Mouse (Mus musculus): Measurements from ENCODE around the gene Rcn3.
A peak's percentile ranks its signal among the peaks of the same experiment; 100 is the strongest.
"Not testable (repeated sequence)": the region's sequence is repeated elsewhere in the genome, so short reads cannot be mapped to it uniquely, and the experiment has no call there.

Gene Rcn3

DNA sequence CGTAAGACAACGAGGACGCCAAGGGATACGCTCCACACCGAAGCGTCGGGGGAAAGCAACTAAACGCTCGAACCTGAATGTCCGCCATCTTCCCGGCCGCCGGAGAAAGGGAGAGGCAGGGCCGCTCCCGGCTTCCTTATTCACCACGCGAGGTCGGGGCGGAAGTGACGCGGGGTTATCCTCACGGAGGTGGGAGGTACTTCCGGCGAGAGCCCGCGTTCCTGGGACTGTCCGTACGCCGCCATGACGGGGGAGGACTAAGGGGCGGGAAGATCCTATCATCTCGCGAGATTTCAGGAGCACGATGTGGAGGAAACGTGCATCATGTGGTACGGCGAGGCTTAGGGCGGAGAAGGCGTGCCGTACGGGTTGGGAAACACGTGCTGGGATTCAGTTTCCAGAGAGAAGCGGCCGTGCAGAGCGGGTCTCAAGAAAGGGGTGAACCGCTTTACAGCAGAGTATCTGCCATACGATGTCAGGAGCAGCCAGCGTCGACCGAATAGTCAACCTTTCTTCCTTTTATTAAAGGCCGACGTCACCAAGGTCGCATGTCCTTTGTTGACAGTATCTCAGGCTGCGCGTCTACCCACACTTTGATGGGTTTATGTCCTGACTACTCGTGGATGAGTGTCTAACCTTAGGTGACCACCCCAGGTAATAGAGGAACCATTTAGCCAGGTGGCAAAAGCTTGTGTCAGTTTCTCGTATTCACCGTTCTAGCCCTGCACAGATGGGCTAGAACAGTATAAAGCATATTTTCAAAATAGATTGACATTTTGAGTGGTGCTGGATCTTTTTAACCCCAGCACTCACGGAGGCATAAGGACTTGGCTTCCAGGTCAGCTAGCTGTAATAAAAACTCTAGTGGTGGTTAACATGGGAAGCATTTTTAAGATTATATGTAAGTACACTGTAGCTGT, 32.5 kb upstream of the Rcn3 start, which contains the start of gene Rps11:
Gene Rps11 (minus strand): TSS at position 216 of the 920 bp plus-strand sequence.
- DNase-seq, result peak; percentile 99 to 100

DNA sequence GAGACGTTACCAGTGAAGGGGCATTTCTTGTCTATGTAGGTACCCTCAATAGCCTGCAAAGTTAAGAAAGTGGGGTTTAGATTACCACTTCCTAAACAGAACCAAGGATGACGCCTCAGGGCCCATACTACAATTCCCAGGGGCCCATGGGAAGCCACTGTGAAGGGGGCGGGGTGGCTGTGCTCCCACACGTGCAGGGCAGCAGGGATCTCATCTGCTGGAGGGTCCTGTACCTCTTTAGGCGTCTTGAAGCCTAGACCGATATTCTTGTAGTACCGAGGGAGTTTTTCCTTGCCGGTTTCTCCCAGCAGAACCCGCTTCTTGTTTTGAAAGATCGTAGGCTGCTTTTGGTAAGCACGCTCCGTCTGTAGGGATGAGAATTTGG, 31.2 kb upstream of the Rcn3 start:
- DNase-seq, result peak in 1 of 2 experiments; percentile 46

DNA sequence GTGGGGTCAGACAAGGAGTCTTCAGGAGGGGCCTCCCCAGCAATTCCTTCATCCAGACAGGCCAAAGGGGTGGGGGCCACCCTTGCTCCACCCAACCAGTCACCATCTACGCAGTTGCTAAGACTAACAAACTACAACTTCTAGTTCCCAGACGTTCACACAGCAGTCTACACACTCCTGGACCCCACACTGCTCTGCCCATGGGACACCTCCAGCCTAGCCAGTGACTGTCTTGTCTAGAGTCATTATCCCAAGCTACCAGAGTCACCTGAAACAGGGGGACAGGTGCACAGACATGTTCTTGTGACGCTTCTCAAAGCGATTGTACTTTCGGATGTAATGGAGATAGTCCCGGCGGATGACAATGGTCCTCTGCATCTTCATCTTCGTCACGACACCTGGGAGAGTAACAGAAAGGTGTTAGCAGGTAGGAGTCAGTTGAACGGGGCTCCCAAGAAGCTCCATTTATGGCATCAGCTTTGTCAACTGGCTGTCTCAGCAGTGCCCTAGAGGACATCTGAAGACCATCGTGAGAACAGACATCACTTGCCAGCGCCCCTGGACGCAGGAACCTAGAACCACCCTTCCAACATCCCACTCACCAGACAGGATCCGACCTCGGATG, 30.7 kb upstream of the Rcn3 start:
- no peak for DNase-seq

DNA sequence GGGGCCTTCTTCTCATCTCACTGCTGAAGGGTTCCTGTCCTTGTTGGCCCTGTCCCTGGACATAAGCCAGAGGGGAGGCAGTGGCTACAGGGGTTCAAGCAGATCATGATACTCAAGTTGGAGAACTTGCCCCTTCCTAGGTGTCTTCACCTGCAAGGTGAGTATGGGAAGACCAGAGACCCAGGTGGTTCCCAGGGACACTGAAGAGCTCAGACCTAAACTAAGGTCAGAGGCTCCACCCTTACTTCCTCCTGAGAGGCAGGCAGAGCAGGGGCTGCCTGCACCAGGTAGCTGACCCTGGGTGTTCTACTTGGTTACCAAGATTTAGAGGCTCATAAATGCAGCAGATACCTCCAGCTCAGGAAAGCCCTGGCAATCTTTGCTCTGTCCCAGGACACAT, 29.9 kb upstream of the Rcn3 start:
- DNase-seq, result no peak

DNA sequence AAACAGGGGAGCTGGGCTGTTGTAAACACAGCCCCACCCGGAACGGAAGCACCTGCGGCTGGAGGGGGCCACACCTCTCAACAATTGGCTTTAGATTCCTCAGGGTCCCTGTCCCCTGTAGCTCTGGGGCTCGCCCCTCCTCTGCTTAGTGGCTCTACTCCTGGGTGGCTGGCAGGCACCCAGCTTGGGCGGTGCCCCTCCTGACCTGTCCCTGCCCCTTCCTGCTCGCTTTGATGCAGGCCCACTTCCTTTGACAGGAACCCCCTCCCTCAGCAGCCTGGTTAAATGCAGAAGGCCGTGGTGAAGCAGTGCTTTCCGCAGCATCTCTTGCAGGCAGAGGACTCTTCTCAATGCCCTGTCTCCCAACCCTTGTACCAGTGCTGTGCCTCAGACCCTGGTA, 29.4 kb upstream of the Rcn3 start:
- DNase-seq, result peak; percentile 70 to 87

DNA sequence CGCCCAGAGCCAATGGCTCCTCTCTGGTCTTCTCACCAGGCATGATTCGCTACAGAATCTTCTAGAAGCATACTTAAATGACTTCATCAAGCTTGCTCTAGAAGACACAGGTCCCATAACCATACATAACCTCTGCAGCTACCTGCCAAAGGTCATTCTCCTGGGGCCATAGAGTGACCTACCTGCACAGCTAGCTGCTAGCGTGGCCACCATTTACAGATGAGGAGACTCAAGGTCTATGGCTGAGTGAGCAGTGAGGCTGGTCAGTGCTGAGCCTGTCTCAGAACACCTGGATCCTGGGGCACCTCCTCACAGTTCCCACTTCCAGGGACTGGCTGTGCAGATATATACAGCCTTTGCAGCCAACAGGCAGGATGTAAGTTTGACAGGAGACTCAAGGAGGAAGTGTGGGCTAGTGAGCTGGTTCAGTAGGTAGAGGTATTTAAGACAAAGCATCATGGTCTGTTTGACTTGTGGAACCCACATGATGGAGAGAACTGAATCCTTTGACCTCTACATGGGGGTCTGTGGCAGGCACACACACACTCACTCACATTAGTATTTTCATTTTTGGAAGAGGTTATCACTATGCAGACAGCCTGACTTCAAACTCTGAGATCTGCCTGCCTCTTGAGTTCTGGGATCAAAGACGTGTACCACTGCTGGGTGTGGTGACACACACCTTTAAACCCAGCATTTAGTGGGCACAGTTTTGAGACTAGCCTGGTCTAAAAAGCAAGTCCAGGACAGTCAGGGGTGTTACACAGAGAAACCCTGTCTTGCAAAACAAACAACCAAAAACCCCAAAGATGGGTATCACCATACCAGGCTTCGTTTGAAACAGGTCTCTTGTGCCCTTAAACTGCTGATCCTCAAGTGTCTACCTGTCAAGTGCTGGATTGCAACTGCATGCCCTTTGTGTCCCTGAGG, 28.0 kb upstream of the Rcn3 start:
- no peak for DNase-seq

DNA sequence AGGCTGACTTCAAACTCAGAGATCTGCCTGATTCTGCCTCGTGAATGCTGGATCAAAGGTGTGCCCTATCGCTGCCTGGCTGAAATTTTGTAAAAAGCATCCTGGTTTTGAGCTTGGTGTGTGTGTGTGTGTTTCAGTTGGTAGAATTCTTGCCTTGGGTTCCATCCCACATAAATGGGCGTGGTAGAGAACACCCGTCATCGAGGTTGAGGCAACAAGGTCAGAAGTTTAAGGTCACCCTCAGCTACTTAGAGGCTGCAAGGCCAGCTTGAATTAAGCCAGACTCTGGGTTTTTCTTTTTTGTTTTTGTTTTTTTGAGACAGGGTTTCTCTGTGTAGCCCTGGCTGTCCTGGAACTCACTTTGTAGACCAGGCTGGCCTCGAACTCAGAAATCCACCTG, 26.3 kb upstream of the Rcn3 start:
- DNase-seq, result no peak

DNA sequence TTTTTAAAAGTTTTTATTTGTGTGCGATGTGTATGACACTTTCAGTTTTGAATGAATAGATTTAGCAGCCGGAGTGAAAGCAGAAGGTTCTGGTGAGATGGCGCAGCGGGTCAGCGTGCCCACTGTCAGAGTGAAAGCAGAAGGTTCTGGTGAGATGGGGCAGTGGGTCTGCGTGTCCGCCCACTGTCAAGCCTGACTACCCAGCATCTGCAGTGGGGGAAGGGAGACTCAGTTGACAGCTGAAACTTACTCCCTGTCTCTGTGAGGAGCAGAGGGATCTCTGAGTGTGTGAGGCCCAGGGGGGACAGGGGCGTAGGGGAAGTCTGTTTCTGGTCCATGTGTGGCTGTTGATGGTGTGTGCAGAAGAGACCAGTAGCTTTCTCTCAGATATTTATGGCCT, 25.5 kb upstream of the Rcn3 start:
- DNase-seq, result no peak

DNA sequence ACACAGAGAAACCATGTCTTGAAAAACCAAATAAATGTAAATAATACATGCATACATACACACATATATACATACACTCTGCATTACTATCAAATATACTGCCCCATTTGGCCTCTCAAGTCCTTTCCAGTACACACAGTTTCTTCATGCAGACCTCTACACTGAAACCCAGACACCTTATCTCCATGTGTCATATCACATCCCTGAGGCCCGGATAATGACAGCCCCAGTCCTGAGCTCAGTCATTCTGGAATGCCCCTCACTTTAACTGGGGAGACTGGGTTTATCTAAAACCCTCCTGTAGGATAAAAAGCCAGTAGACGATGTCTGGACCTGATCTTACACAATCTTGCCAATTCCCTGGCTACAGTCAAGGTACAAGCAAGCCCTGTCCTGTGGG, 21.5 kb upstream of the Rcn3 start:
- no peak for DNase-seq

DNA sequence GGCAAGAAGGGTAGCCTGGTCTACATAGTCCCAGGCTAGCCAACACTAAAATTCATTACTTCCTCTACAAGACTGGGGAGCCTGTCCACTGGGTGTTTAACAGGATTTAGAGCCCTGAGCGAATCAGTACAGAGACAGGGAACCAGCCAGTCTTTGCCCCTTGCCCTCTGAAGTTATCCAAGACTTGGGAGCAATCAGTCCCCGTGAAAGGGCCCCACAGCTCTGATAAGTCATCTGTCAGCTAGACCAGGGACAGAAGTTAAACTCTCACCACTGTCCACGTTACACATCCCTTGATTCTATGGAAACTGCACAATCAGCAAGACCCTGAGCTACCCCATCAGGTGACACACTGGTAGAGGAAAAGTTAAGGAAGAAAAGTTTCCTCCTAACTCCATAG, 20.5 kb upstream of the Rcn3 start:
- DNase-seq, result no peak

DNA sequence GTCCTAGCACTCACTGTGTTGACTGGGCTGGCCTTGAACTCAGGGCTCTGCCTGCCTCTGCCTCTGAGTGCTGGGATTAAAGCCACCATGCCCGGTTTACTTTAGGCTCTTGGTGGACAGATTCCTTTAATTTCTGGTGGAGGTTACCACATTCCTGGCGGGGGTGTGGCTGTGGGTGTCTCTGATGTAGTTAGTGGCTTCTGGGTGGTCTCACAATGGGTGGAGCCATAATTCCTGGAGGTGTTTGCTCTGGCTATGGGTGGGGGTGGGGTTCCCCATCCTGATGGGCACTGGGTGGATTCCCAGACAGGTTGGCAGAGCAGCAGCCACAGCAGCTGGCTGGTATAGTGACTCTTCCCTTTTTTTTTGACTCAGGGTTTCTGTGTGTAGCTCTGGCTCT, 19.9 kb upstream of the Rcn3 start:
- DNase-seq, result peak in 1 of 2 experiments; percentile 26

DNA sequence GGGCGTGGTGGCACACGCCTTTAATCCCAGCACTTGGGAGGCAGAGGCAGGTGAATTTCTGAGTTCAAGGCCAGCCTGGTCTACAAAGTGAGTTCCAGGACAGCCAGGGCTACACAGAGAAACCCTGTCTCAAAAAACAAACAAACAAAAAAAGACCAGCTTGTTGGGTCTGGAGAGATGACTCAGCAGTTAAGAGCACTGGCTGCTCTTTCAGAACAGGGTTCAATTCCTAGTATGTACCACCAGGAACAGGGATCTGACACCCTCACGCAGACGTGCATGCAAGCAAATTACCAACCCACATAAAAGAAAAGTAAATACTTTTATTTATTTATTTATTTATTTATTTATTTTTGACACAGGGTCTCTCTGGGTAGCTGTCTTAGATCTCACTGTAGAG, 18.1 kb upstream of the Rcn3 start:
- DNase-seq, result not testable (repeated sequence)

DNA sequence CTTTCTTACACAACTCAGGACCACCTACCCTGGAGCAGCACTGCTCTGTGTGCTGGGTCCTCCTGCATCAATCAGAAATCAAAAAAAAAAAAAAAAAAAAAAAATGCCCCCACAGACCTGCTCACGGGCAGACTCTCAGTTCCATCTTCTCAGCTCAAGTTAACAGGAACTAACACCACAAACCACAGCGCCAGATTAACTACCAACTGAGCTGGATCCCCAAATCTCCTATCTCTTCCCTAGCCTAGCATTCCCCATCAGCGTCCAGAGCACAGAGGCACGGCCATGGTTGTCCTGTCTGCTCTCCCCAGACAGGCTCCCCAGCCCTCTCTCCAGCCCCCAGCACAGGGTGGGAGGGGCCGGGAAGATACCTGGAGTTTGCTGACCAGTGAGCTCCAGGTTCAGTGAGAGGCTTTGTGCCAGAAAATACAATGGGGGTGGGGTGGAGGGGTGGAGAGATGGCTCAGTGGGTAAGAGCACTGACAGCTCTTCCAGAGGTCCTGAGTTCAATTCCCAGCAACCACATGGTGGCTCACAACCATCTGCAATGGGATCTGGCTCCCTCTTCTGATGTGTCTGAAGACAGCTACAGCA, 15.1 kb upstream of the Rcn3 start:
- DNase-seq, result no peak

DNA sequence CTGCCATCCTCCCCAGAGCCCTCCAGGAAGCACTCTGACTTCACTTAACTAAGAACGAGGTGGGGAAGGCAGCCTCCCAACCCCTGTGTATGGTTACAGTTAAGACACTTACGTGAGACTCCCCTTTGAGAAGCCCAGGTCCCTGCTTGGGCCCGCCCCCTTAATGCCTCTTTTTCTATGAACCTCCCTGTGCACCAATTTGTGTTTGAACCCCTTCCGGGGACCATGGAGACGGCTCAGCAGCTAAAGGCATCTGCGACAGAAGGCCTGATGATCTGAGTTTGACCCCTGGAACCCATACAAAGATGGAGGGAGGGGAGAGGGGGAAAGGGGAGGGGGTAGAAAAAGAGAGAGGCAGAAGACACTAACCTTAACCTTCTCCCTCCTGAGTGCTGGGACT, 14.4 kb upstream of the Rcn3 start:
- no peak for DNase-seq

DNA sequence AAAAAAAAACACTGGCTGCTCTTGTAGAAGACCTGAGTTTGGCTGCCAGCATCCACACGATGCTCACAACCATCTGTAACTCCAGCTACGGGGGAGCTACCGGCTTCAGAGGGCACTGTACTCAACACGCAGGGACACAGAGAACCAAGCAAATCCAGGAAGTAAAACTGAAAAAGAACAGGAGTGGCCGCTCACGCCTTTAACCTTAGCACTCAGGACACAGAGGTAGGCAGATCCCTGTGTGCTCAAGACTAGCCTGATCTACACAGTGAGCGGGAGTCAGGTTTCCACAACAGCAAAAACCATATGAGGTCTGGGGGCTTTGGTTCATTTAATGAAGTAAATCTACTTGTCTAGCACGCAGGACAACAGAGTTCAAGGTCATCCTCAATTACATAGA, 13.5 kb upstream of the Rcn3 start:
- DNase-seq, result no peak

DNA sequence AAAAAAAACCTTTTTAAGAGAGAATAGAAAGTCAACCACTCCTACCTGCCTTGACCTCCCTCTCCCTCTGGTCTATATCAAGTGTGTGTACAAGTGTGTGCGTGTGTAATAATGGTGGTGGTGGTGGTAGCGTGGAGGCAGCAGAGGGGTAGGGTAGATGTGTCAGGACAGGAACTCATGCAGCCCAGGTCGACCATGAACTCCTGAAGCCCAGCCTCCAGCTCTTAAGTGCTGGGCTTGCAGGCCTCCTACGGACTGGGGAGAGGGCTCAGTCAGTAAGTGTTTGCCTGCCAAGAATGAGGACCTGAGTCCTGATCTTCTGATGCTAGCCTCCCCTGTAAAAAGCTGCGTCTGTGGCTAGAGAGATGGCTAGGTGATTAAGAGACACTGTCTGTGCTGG, 12.9 kb upstream of the Rcn3 start:
- DNase-seq, result no peak

DNA sequence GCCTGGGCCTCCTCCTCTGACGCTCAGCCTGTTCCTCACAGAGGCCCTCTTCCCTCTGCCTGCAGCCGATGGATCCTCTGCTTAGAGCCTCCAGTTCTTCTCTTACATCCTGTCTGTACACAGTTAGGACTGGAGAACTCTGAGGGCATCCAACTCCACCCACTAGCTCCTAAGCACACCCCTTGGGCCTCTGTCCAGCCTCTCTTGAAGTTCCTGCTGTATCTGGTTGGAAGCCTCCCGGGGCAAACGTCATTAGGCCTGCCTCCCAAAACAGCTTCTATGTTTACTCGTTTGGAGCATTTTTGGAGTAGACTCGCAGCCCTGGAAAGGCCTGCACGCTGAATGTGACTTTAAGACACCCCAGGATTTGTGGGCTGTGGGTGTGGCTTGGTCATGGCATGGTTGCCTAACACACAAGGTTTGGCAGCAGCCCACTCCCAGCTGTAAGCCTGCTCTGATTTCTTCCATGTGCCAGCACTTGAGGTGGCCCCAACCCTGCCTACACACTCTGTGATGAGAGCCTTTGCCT, 11.7 kb upstream of the Rcn3 start, which contains the start of gene Fcgrt:
Gene Fcgrt (minus strand): TSS at position 200 of the 529 bp plus-strand sequence.
- peak; percentile 96 to 98 for DNase-seq

DNA sequence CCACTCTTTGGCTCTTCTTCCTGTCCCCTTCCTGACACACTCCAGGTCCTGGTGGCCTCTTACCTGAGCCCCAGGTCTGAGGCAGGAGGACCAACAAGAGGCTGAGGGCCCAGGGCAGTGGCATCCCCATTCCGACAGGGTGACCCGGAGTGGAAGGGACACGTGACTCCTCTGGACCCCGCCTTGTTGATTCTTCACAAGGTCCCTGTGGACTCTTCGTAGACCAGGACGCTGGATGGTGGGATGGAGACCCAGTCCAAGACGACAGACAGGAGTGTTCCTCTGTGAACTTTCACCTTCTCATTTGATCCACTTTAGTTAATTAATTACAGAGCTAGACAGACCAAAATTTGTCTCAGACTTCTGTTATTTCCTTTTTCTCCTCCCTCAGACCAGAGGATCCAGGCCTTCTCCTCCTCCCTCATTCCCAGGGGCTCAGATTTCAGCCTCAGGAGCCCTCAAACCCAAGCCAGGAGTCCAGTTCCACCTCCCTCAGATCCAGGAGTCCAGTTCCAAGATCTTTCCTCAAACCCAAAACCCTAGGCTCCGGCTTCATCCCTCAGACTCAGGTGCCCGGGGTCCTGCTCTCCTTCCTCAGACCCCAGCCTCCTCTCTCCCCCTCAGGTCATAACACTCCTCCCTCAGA, 11.0 kb upstream of the Rcn3 start:
- peak; percentile 56 to 83 for DNase-seq

DNA sequence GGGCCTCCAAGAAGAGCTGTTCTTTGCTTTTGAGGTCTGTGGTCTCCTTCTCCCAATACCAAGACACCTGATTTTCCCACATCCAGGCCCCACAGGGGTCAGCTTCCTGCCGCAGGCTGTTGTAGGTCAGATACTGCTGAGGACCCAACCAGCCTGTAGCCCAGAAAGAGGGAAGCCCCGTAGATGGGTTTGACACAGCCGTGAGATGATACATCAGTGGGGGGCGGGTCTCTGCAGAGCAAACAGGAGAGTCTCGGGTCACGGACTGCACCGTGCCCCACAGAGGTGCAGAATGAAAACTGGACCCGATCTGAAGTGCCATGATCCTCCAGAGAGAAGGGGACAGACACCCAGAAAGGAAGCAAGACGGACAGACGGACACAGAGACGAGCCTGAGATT, 10.4 kb upstream of the Rcn3 start:
- DNase-seq, result no peak

DNA sequence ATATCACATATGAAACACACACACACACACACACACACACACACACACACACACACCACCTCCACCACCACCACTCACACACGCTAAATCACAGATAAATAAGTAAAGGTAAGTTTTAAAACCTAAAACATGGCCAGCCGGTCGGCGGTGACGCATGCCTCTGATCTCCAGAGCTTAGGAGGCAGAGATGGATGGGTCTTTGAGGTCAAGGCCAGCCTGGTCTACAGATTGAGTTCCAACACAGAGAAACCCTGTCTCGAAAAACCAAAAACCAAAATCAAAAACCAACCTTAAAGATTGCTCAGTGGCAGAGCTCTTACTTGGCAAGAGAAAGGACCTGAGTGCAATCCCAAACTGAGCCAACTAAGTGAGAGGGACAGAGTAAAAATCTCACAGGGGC, 8.0 kb upstream of the Rcn3 start:
- DNase-seq, result no peak

DNA sequence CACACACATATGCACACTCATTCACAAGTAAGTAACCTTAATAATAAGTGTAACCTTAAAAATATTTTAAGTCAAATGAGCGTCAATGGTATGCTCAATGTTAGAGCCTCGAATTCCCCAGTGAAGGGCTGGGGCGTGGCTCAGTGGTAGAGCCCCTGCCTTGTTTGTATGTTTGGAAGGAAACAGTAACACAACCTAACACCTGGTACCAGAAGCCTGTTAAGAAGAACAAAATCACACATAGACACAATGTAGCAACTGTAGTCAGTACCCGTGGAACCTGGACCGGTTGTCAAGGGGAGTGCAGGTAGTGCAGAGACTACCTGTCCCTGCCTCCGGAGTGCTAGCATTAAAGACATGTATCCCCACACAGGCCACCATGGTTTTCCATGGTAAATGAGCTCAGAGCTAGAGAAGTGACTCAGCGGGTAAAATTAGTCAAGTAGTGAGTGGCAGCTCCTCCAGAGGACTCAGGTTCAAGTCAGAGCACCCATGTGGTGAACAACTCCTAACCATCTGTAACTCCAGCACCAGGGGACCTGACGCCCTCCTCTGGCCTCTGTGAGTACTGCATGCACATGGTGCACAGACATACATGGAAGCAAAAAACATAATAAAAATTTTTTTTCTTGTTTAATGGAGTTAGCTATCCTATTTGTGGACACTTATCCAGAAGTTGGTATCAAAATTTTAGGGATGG, 6.7 kb upstream of the Rcn3 start:
- no peak for DNase-seq
